Mouse (Mus musculus): Measurements from ENCODE around the gene Pard3. TPM values are rescaled to one million over a fixed set of nuclear protein-coding genes. Genes with fewer than 3 reads are reported as not detected.

Pard3 gene
- polyA plus RNA-seq (2012; rRNA removed), result 26.0 and 35.1 TPM in 2 replicates

GRCm38 (mm10) chr8:127063551-127064360 lies at the start of gene Pard3:
Gene Pard3 (plus strand): TSS chr8:127063893.
- TF ChIP-seq POLR2A (IDR thresholded peaks at IDR 0.05; ENCODE audit: borderline replicate concordance, extremely low read depth, insufficient read depth, insufficient read length, poor library complexity, severe bottlenecking) (peak; percentile 81), CTCF (IDR thresholded peaks at IDR 0.05; ENCODE audit: borderline replicate concordance, extremely low read depth, insufficient read depth, insufficient read length) (peak; percentile 32; the same call in 1 of the 2 replicates)
- peak; percentile 91 for DNase-seq (ENCODE audit: low read depth)

GRCm38 (mm10) chr8:127021830-127022229 lies 41.9 kb upstream of the Pard3 start:
- no peak for TF ChIP-seq POLR2A (IDR thresholded peaks at IDR 0.05; ENCODE audit: borderline replicate concordance, extremely low read depth, insufficient read depth, insufficient read length, poor library complexity, severe bottlenecking)
- no peak for TF ChIP-seq CTCF (IDR thresholded peaks at IDR 0.05; ENCODE audit: borderline replicate concordance, extremely low read depth, insufficient read depth, insufficient read length)
- no peak for DNase-seq (ENCODE audit: low read depth)

- TF ChIP-seq POLR2A (IDR thresholded peaks at IDR 0.05; ENCODE audit: borderline replicate concordance, extremely low read depth, insufficient read depth, insufficient read length, poor library complexity, severe bottlenecking) (no peak), CTCF (IDR thresholded peaks at IDR 0.05; ENCODE audit: borderline replicate concordance, extremely low read depth, insufficient read depth, insufficient read length) (no peak)
- no peak for DNase-seq (ENCODE audit: low read depth)
These were observed 38.4 kb upstream of the Pard3 start for GRCm38 (mm10) chr8:127025256-127025717.

- TF ChIP-seq CTCF (IDR thresholded peaks at IDR 0.05; ENCODE audit: borderline replicate concordance, extremely low read depth, insufficient read depth, insufficient read length), result no peak
- no peak for TF ChIP-seq POLR2A (IDR thresholded peaks at IDR 0.05; ENCODE audit: borderline replicate concordance, extremely low read depth, insufficient read depth, insufficient read length, poor library complexity, severe bottlenecking)
- DNase-seq (ENCODE audit: low read depth), result no peak
These were observed 37.9 kb upstream of the Pard3 start for GRCm38 (mm10) chr8:127025775-127026174.

GRCm38 (mm10) chr8:127031476-127031875 lies 32.2 kb upstream of the Pard3 start:
- TF ChIP-seq POLR2A (IDR thresholded peaks at IDR 0.05; ENCODE audit: borderline replicate concordance, extremely low read depth, insufficient read depth, insufficient read length, poor library complexity, severe bottlenecking), result no peak
- no peak for TF ChIP-seq CTCF (IDR thresholded peaks at IDR 0.05; ENCODE audit: borderline replicate concordance, extremely low read depth, insufficient read depth, insufficient read length)

GRCm38 (mm10) chr8:127038928-127039327 lies 24.8 kb upstream of the Pard3 start:
- peak; percentile 86 for DNase-seq (ENCODE audit: low read depth)
- no peak for TF ChIP-seq POLR2A (IDR thresholded peaks at IDR 0.05; ENCODE audit: borderline replicate concordance, extremely low read depth, insufficient read depth, insufficient read length, poor library complexity, severe bottlenecking)
- no peak for TF ChIP-seq CTCF (IDR thresholded peaks at IDR 0.05; ENCODE audit: borderline replicate concordance, extremely low read depth, insufficient read depth, insufficient read length)

More at GRCm38 (mm10) chr8:127031476-127031875, 32.2 kb upstream of the Pard3 start:
- DNase-seq (ENCODE audit: low read depth), result peak; percentile 61

GRCm38 (mm10) chr8:127049996-127050395 lies 13.7 kb upstream of the Pard3 start:
- TF ChIP-seq CTCF (IDR thresholded peaks at IDR 0.05; ENCODE audit: borderline replicate concordance, extremely low read depth, insufficient read depth, insufficient read length) (no peak), POLR2A (IDR thresholded peaks at IDR 0.05; ENCODE audit: borderline replicate concordance, extremely low read depth, insufficient read depth, insufficient read length, poor library complexity, severe bottlenecking) (no peak)
- DNase-seq (ENCODE audit: low read depth), result no peak

- TF ChIP-seq CTCF (IDR thresholded peaks at IDR 0.05; ENCODE audit: borderline replicate concordance, extremely low read depth, insufficient read depth, insufficient read length) (no peak), POLR2A (IDR thresholded peaks at IDR 0.05; ENCODE audit: borderline replicate concordance, extremely low read depth, insufficient read depth, insufficient read length, poor library complexity, severe bottlenecking) (no peak)
- no peak for DNase-seq (ENCODE audit: low read depth)
These were observed 11.6 kb upstream of the Pard3 start for GRCm38 (mm10) chr8:127052132-127052531.

- DNase-seq (ENCODE audit: low read depth), result no peak
- no peak for TF ChIP-seq POLR2A (IDR thresholded peaks at IDR 0.05; ENCODE audit: borderline replicate concordance, extremely low read depth, insufficient read depth, insufficient read length, poor library complexity, severe bottlenecking)
- TF ChIP-seq CTCF (IDR thresholded peaks at IDR 0.05; ENCODE audit: borderline replicate concordance, extremely low read depth, insufficient read depth, insufficient read length), result no peak
These were observed 8.6 kb upstream of the Pard3 start for GRCm38 (mm10) chr8:127055081-127055480.

- DNase-seq (ENCODE audit: low read depth), result no peak
These were observed 4.9 kb upstream of the Pard3 start for GRCm38 (mm10) chr8:127058759-127059158.

GRCm38 (mm10) chr8:127059826-127060225 lies 3.9 kb upstream of the Pard3 start:
- TF ChIP-seq CTCF (IDR thresholded peaks at IDR 0.05; ENCODE audit: borderline replicate concordance, extremely low read depth, insufficient read depth, insufficient read length), result no peak
- TF ChIP-seq POLR2A (IDR thresholded peaks at IDR 0.05; ENCODE audit: borderline replicate concordance, extremely low read depth, insufficient read depth, insufficient read length, poor library complexity, severe bottlenecking), result no peak
- DNase-seq (ENCODE audit: low read depth), result peak; percentile 64

More at GRCm38 (mm10) chr8:127058759-127059158, 4.9 kb upstream of the Pard3 start:
- no peak for TF ChIP-seq POLR2A (IDR thresholded peaks at IDR 0.05; ENCODE audit: borderline replicate concordance, extremely low read depth, insufficient read depth, insufficient read length, poor library complexity, severe bottlenecking)
- TF ChIP-seq CTCF (IDR thresholded peaks at IDR 0.05; ENCODE audit: borderline replicate concordance, extremely low read depth, insufficient read depth, insufficient read length), result no peak
